Mouse (Mus musculus): Measurements from ENCODE around the gene Cdk2ap2. TPM values are rescaled to one million over a fixed set of nuclear protein-coding genes. Genes with fewer than 3 reads are reported as not detected.
"Not testable (repeated sequence)": the region's sequence is repeated elsewhere in the genome, so short reads cannot be mapped to it uniquely, and the experiment has no call there.

Gene Cdk2ap2
- polyA plus RNA-seq, 1 experiment from 2014 or later: 91.2 TPM

GRCm38 (mm10) chr19:4066280-4066679, 30.7 kb upstream of the Cdk2ap2 start:
- Histone ChIP-seq H3K4me3 (ENCODE audit: low read depth, low read length) (no peak overlapping the region), H3K27me3 (ENCODE audit: insufficient read depth, low read length) (no peaks in the 10 kb centered on the region), H3K4me1 (ENCODE audit: insufficient read depth) (peaks cover 10% of the 10 kb centered on the region; the same call in 1 of the 2 replicates), H3K36me3 (replicated peaks; ENCODE audit: insufficient read depth, low read length) (no peaks in the 10 kb centered on the region), H3K9me3 (ENCODE audit: low read length) (no peaks in the 10 kb centered on the region), H3K4me2 (ENCODE audit: low read depth, low read length) (no peak overlapping the region), H3K27ac (ENCODE audit: low read depth) (peak overlapping the region; percentile 93), H3K9ac (replicated peaks) (no peak overlapping the region; the same call in 1 of the 2 replicates)
- no peak for DNase-seq
- TF ChIP-seq EP300 (IDR thresholded peaks at IDR 0.05; ENCODE audit: low read depth) (no peak), CTCF (IDR thresholded peaks at IDR 0.05; ENCODE audit: low read depth) (no peak)
- peak; percentile 56 for ATAC-seq
- WGBS (ENCODE audit: insufficient replicate concordance): 62% methylated on average over 6 of the region's 6 CpGs

GRCm38 (mm10) chr19:4066877-4067276, 30.1 kb upstream of the Cdk2ap2 start:
- Histone ChIP-seq H3K4me1 (ENCODE audit: insufficient read depth) (peaks cover 10% of the 10 kb centered on the region; the same call in 1 of the 2 replicates), H3K9me3 (ENCODE audit: low read length) (no peaks in the 10 kb centered on the region), H3K27me3 (ENCODE audit: insufficient read depth, low read length) (no peaks in the 10 kb centered on the region), H3K4me2 (ENCODE audit: low read depth, low read length) (no peak overlapping the region), H3K27ac (ENCODE audit: low read depth) (peak overlapping the region; percentile 93), H3K36me3 (replicated peaks; ENCODE audit: insufficient read depth, low read length) (no peaks in the 10 kb centered on the region), H3K4me3 (ENCODE audit: low read depth, low read length) (no peak overlapping the region), H3K9ac (replicated peaks) (no peak overlapping the region)
- no peak for DNase-seq
- ATAC-seq: no peak
- no peak for TF ChIP-seq EP300 (IDR thresholded peaks at IDR 0.05; ENCODE audit: low read depth)
- no peak for TF ChIP-seq CTCF (IDR thresholded peaks at IDR 0.05; ENCODE audit: low read depth)

- not testable (repeated sequence) for H3K4me3 ChIP-seq (ENCODE audit: low read depth, low read length); H3K27me3 ChIP-seq (ENCODE audit: insufficient read depth, low read length); DNase-seq; H3K4me1 ChIP-seq (ENCODE audit: insufficient read depth); H3K36me3 ChIP-seq (replicated peaks; ENCODE audit: insufficient read depth, low read length); H3K9me3 ChIP-seq (ENCODE audit: low read length)
- peak; percentile 33; the same call in 1 of the 2 replicates for ATAC-seq
- Histone ChIP-seq H3K4me2 (ENCODE audit: low read depth, low read length) (peak overlapping the region; percentile 29), H3K27ac (ENCODE audit: low read depth) (peak overlapping the region; percentile 93), H3K9ac (replicated peaks) (peak overlapping the region; percentile 28; the same call in 1 of the 2 replicates)
- WGBS (ENCODE audit: insufficient replicate concordance): 63% methylated on average over 2 of the region's 2 CpGs
Observed at GRCm38 (mm10) chr19:4068242-4068641, 28.7 kb upstream of the Cdk2ap2 start.

- 61% methylated on average over 15 of the region's 15 CpGs for WGBS (ENCODE audit: insufficient replicate concordance)
- peak; percentile 57 for ATAC-seq
- peak overlapping the region; percentile 90 for H3K27ac ChIP-seq (ENCODE audit: low read depth)
- H3K4me3 ChIP-seq (ENCODE audit: low read depth, low read length): no peak overlapping the region
- TF ChIP-seq EP300 (IDR thresholded peaks at IDR 0.05; ENCODE audit: low read depth) (no peak), CTCF (IDR thresholded peaks at IDR 0.05; ENCODE audit: low read depth) (no peak)
- H3K9me3 ChIP-seq (ENCODE audit: low read length): no peaks in the 10 kb centered on the region
- H3K4me1 ChIP-seq (ENCODE audit: insufficient read depth): peaks cover 10% of the 10 kb centered on the region; the same call in 1 of the 2 replicates
- no peaks in the 10 kb centered on the region for H3K36me3 ChIP-seq (replicated peaks; ENCODE audit: insufficient read depth, low read length)
- H3K27me3 ChIP-seq (ENCODE audit: insufficient read depth, low read length): no peaks in the 10 kb centered on the region
- H3K9ac ChIP-seq (replicated peaks): peak overlapping the region; percentile 28; the same call in 1 of the 2 replicates
- H3K4me2 ChIP-seq (ENCODE audit: low read depth, low read length): peak overlapping the region; percentile 29
- no peak for DNase-seq
Observed at GRCm38 (mm10) chr19:4068717-4069410, 28.1 kb upstream of the Cdk2ap2 start.

GRCm38 (mm10) chr19:4070311-4070710, 26.7 kb upstream of the Cdk2ap2 start:
- Histone ChIP-seq H3K27ac (ENCODE audit: low read depth) (peak overlapping the region; percentile 86), H3K4me2 (ENCODE audit: low read depth, low read length) (peak overlapping the region; percentile 35; the same call in 1 of the 2 replicates), H3K9me3 (ENCODE audit: low read length) (no peaks in the 10 kb centered on the region), H3K9ac (replicated peaks) (no peak overlapping the region), H3K36me3 (replicated peaks; ENCODE audit: insufficient read depth, low read length) (no peaks in the 10 kb centered on the region), H3K27me3 (ENCODE audit: insufficient read depth, low read length) (no peaks in the 10 kb centered on the region), H3K4me1 (ENCODE audit: insufficient read depth) (peaks cover 10% of the 10 kb centered on the region; the same call in 1 of the 2 replicates), H3K4me3 (ENCODE audit: low read depth, low read length) (no peak overlapping the region)
- WGBS (ENCODE audit: insufficient replicate concordance): 47% methylated on average over 15 of the region's 15 CpGs
- ATAC-seq (0 out of 2 replicates have a peak, but pooled peaks have one; percentile 22), DNase-seq (peak; percentile 55)
- TF ChIP-seq CTCF (IDR thresholded peaks at IDR 0.05; ENCODE audit: low read depth) (no peak), EP300 (IDR thresholded peaks at IDR 0.05; ENCODE audit: low read depth) (no peak)

GRCm38 (mm10) chr19:4070756-4071155, 26.2 kb upstream of the Cdk2ap2 start:
- H3K4me3 ChIP-seq (ENCODE audit: low read depth, low read length): no peak overlapping the region

More at GRCm38 (mm10) chr19:4070756-4071155, 26.2 kb upstream of the Cdk2ap2 start:
- peak overlapping the region; percentile 86 for H3K27ac ChIP-seq (ENCODE audit: low read depth)
- H3K9ac ChIP-seq (replicated peaks): peak overlapping the region; percentile 41; the same call in 1 of the 2 replicates
- peak; percentile 12; the same call in 1 of the 2 replicates for ATAC-seq
- DNase-seq: peak; percentile 48
- H3K9me3 ChIP-seq (ENCODE audit: low read length): no peaks in the 10 kb centered on the region
- peak overlapping the region; percentile 35; the same call in 1 of the 2 replicates for H3K4me2 ChIP-seq (ENCODE audit: low read depth, low read length)
- 35% methylated on average over 8 of the region's 8 CpGs for WGBS (ENCODE audit: insufficient replicate concordance)
- H3K27me3 ChIP-seq (ENCODE audit: insufficient read depth, low read length): no peaks in the 10 kb centered on the region
- TF ChIP-seq EP300 (IDR thresholded peaks at IDR 0.05; ENCODE audit: low read depth) (no peak), CTCF (IDR thresholded peaks at IDR 0.05; ENCODE audit: low read depth) (no peak)
- H3K36me3 ChIP-seq (replicated peaks; ENCODE audit: insufficient read depth, low read length): no peaks in the 10 kb centered on the region
- peaks cover 10% of the 10 kb centered on the region; the same call in 1 of the 2 replicates for H3K4me1 ChIP-seq (ENCODE audit: insufficient read depth)
